Mouse (Mus musculus) cerebellum, adult 2 months (tissue): Measurements from ENCODE around the gene Iqsec1. TPM values are rescaled to one million over a fixed set of nuclear protein-coding genes. Genes with fewer than 3 reads are reported as not detected.
A peak's percentile ranks its signal among the peaks of the same experiment; 100 is the strongest.

Source experiments
- DNase-seq, 2 experiments: peaks; one replicate each; pipeline ENCODE4 v3.0.0; 2021
- H3K27ac ChIP-seq: fragments of 200-500 bp; 2 replicates; pipeline ENCODE4 v1.5.1; 2012; ENCODE audit warnings: low read length, control low read depth, inconsistent platforms; ENCODE audit not compliant: insufficient read depth
- H3K27me3 ChIP-seq: fragments of 200-500 bp; 2 replicates; pipeline ENCODE4 v1.6.1; 2012; ENCODE audit warnings: inconsistent platforms, mild to moderate bottlenecking, low read length, moderate library complexity; ENCODE audit not compliant: control insufficient read depth, insufficient read depth
- H3K4me1 ChIP-seq: fragments of 200-500 bp; 2 replicates; pipeline ENCODE4 v1.6.1; 2011; ENCODE audit warnings: low read length; ENCODE audit not compliant: control insufficient read depth, insufficient read depth
- H3K4me3 ChIP-seq: fragments of 200-500 bp; replicated peaks from 2 replicates; pipeline ENCODE3; 2011; ENCODE audit warnings: mild to moderate bottlenecking, low read depth, low read length, control low read depth; ENCODE audit not compliant: insufficient read depth
- CTCF ChIP-seq: fragments of 200-500 bp; IDR thresholded peaks from 2 replicates; pipeline ENCODE4 v1.5.1; 2011; ENCODE audit warnings: low read depth, mild to moderate bottlenecking, control low read depth, low read length, moderate library complexity, borderline replicate concordance; ENCODE audit not compliant: insufficient read depth
- POLR2A ChIP-seq: fragments of 200-500 bp; IDR thresholded peaks from 2 replicates; pipeline ENCODE4 v1.6.1; 2011; ENCODE audit warnings: low read length, control low read depth, borderline replicate concordance; ENCODE audit not compliant: insufficient read depth
- WGBS: fragments of 180-500 bp; shearing (Covaris S2); methylation state at CpG from one replicate; pipeline ENCODE4 v1.1.7; 2018; 5-methylcytosine and 5-hydroxymethylcytosine counted together
- polyA plus RNA-seq: library from polyadenylated mRNA; depleted of rRNA; stranded (reverse); fragments of >200 nt; gene quantifications from 2 replicates; pipeline ENCODE4 v1.2.3, GENCODE M21; 2012

Iqsec1 gene
- polyA plus RNA-seq, 1 experiment, result 249 TPM

DNA sequence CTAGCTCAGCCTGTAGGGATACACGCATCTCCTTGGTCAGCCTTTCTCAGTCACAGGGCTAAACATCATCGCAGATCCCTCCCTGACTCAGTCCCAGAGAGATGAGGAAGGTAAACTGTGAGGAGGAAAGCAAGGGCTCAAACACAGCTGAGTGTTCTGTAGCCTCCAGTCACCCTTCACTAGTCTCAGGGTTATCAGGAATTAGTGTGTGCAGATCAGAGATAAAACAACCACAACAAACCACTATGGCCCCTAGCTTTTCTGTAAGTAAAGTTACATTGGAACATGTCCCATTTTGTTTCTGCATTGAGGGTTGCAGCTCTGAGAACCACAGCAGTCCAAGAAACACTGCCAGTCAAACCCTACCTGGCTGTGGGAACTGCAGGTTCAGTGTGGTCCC, 148.5 kb downstream of the Iqsec1 start:
- WGBS, result 97% methylated on average over 2 of the region's 2 CpGs
- no peak for TF ChIP-seq POLR2A
- no peak for TF ChIP-seq CTCF
- Histone ChIP-seq H3K27ac (no peak overlapping the region), H3K4me1 (no peaks in the 10 kb centered on the region), H3K4me3 (no peak overlapping the region), H3K27me3 (no peaks in the 10 kb centered on the region)
- no peak for DNase-seq

GRCm38 (mm10) chr6:90836749-90837148, 151.7 kb downstream of the Iqsec1 start:
- no peak overlapping the region for H3K27ac ChIP-seq
- H3K27me3 ChIP-seq, result no peaks in the 10 kb centered on the region
- TF ChIP-seq POLR2A (no peak), CTCF (no peak)
- no peaks in the 10 kb centered on the region for H3K4me1 ChIP-seq
- WGBS, result 78% methylated on average over 2 of the region's 2 CpGs
- DNase-seq, result no peak
- no peak overlapping the region for H3K4me3 ChIP-seq

GRCm38 (mm10) chr6:90829536-90829935, 158.9 kb downstream of the Iqsec1 start:
- H3K27ac ChIP-seq, result no peak overlapping the region
- H3K27me3 ChIP-seq, result no peaks in the 10 kb centered on the region
- 49% methylated on average over 6 of the region's 6 CpGs for WGBS
- no peaks in the 10 kb centered on the region for H3K4me1 ChIP-seq
- DNase-seq, result no peak
- H3K4me3 ChIP-seq, result no peak overlapping the region
- no peak for TF ChIP-seq CTCF
- TF ChIP-seq POLR2A, result no peak

DNA sequence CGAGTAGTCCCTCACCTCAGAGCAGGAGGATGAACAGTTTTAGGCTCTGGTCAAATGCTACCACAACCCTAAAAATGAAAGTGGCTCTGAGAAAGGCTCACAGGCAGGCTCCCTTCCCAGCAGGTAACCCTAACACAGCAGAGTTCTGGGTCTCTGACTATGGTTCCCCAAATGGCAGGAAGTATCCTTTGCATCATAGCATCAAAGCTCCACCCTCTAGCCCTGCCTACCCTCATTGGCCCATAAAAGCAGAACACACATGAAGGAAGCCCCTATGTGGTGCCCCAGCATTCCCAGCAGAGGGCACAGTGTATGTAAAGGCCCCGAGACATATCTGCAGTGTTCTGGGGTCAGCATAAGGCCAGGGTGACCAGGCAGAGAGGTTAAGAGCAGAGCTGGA, 163.4 kb downstream of the Iqsec1 start:
- Histone ChIP-seq H3K27ac (no peak overlapping the region), H3K4me1 (no peaks in the 10 kb centered on the region), H3K4me3 (no peak overlapping the region), H3K27me3 (no peaks in the 10 kb centered on the region)
- WGBS, result 93% methylated on average over 2 of the region's 2 CpGs
- no peak for TF ChIP-seq POLR2A
- DNase-seq, result no peak

- Histone ChIP-seq H3K4me3 (no peak overlapping the region), H3K27me3 (no peaks in the 10 kb centered on the region), H3K27ac (no peak overlapping the region), H3K4me1 (peaks cover 4% of the 10 kb centered on the region; the same call in 1 of the 2 replicates)
- TF ChIP-seq POLR2A, result no peak
- TF ChIP-seq CTCF, result no peak
- WGBS, result 48% methylated on average over 4 of the region's 4 CpGs
- no peak for DNase-seq
Measured at GRCm38 (mm10) chr6:90823322-90823721, 165.2 kb downstream of the Iqsec1 start.

DNA sequence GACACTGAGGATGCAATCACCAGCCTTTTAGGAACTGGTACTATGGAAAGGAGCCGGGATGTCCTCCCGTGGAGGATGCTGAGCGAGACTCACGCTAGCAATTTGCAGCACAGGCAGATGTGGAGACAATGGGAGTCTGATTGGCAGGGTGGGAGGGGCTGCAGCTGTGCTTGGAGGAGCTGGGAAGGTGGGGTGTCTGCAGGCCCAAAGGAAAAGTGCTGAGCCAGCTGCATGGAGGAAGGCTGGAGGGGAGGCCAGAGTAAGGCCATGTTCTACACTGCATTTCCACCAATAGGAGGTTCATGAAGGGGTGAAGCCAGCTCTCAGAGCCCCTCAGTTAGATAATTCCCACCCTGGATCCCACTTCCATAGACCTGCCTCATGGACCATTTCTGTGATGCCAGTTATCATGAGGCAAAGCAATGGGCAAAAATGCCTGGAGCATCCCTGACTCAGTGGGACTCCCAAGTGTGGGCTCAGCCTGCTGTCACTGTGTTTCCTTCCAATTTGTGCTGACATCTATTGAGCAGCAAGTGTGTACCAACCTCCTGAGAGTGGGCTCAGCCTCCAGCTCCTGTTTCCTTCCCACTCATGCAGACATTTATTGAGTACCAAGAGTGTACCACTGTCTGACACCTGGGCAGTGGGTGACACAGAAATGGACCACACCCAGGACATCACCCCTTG, 166.4 kb downstream of the Iqsec1 start:
- H3K4me3 ChIP-seq, result no peak overlapping the region
- H3K4me1 ChIP-seq, result peaks cover 6% of the 10 kb centered on the region; the same call in 1 of the 2 replicates
- no peaks in the 10 kb centered on the region for H3K27me3 ChIP-seq
- DNase-seq, result peak in 1 of 2 experiments; percentile 6
- TF ChIP-seq POLR2A (no peak), CTCF (no peak)
- WGBS, result 83% methylated on average over 4 of the region's 4 CpGs
- H3K27ac ChIP-seq, result no peak overlapping the region

- peak; percentile 62 to 64 for DNase-seq
- Histone ChIP-seq H3K4me1 (peaks cover 24% of the 10 kb centered on the region), H3K27me3 (no peaks in the 10 kb centered on the region), H3K4me3 (no peak overlapping the region), H3K27ac (no peak overlapping the region)
- TF ChIP-seq CTCF (peak; percentile 89), POLR2A (no peak)
- 46% methylated on average over 2 of the region's 2 CpGs for WGBS
Measured at GRCm38 (mm10) chr6:90819880-90820279, 168.6 kb downstream of the Iqsec1 start.

- Histone ChIP-seq H3K4me3 (no peak overlapping the region), H3K27ac (no peak overlapping the region), H3K4me1 (peaks cover 31% of the 10 kb centered on the region), H3K27me3 (no peaks in the 10 kb centered on the region)
- peak; percentile 72 to 77 for DNase-seq
- TF ChIP-seq POLR2A, result no peak
- TF ChIP-seq CTCF, result peak; percentile 64; the same call in 1 of the 2 replicates
- WGBS, result 0% methylated on average over 1 of the region's 4 CpGs
Measured at GRCm38 (mm10) chr6:90818956-90819355, 169.5 kb downstream of the Iqsec1 start.
